Mouse (Mus musculus) hindbrain, postnatal 0 days (tissue): ENCODE measurements around the gene Atp5h. TPM values are rescaled to one million over a fixed set of nuclear protein-coding genes. Genes with fewer than 3 reads are reported as not detected.
A peak's percentile ranks its signal among the peaks of the same experiment; 100 is the strongest.

Experiments
- ATAC-seq: fragments of 200-750 bp; cut with Nextera tagmentation; 2 replicates; pipeline ENCODE4 v1.8.0; 2017; ENCODE audit warnings: mild to moderate bottlenecking, moderate TSS enrichment, moderate library complexity
- DNase-seq: peaks from one replicate; pipeline ENCODE4 v3.0.0-alpha.2; 2015; ENCODE audit warnings: low spot score
- H3K27ac ChIP-seq: fragments of 300-500 bp; sonication (generic); 2 replicates; pipeline ENCODE4 v1.5.1; 2014; ENCODE audit warnings: mild to moderate bottlenecking
- H3K27me3 ChIP-seq: fragments of 300-500 bp; sonication (generic); 2 replicates; pipeline ENCODE4 v1.6.1; 2014; ENCODE audit warnings: low read length, mixed read lengths; ENCODE audit not compliant: insufficient read depth
- H3K36me3 ChIP-seq: fragments of 300-500 bp; sonication (generic); 2 replicates; pipeline ENCODE4 v1.6.1; 2014; ENCODE audit warnings: low read length, mixed read lengths; ENCODE audit not compliant: insufficient read depth
- H3K4me1 ChIP-seq: fragments of 300-500 bp; sonication (generic); 2 replicates; pipeline ENCODE4 v1.6.1; 2014; ENCODE audit warnings: antibody characterized with exemption, low read length, mixed read lengths; ENCODE audit not compliant: insufficient read depth
- H3K4me2 ChIP-seq: fragments of 300-500 bp; sonication (generic); 2 replicates; pipeline ENCODE4 v1.6.1; 2014; ENCODE audit warnings: low read depth, mild to moderate bottlenecking, low read length, moderate library complexity, mixed read lengths
- H3K4me3 ChIP-seq: fragments of 300-500 bp; sonication (generic); 2 replicates; pipeline ENCODE4 v1.5.1; 2014; ENCODE audit warnings: low read length
- H3K9ac ChIP-seq: fragments of 300-500 bp; sonication (generic); replicated peaks from 2 replicates; pipeline ENCODE4 v1.6.1; 2014; ENCODE audit warnings: mild to moderate bottlenecking, low read length, moderate library complexity, mixed read lengths
- H3K9me3 ChIP-seq: fragments of 300-500 bp; sonication (generic); 2 replicates; pipeline ENCODE4 v1.6.1; 2016; ENCODE audit warnings: low read length, mixed read lengths
- CTCF ChIP-seq: IDR thresholded peaks from 2 replicates; pipeline ENCODE4 v1.5.1; 2016; ENCODE audit warnings: antibody characterized with exemption, control low read depth, low read depth
- WGBS: fragments of 180-500 bp; shearing (Covaris S2); extraction: QIAGEN DNeasy Blood & Tissue Kit; methylation state at CpG from one replicate; pipeline ENCODE4 v1.1.7; 2014; 5-methylcytosine and 5-hydroxymethylcytosine counted together
- microRNA-seq, 2 experiments: library from miRNA; unstranded; fragments of <30 nt; microRNA quantifications; one replicate each; pipeline ENCODE4; 2016
- polyA plus RNA-seq: library from polyadenylated mRNA; unstranded; fragments of >200 nt; fragmentation: Nextera tagmentation; extraction: Ambion mirVana; gene quantifications from 2 replicates; pipeline ENCODE4 v1.2.1, GENCODE M21; 2015
- total RNA-seq: library from RNA; depleted of rRNA; stranded (reverse); fragments of >200 nt; gene quantifications from 2 replicates; pipeline ENCODE4 v1.2.3, GENCODE M21; 2014; rRNA removed

Atp5h gene
- total and polyA plus RNA-seq, 2 experiments from 2014 or later, result 240 to 1,097 TPM

DNA sequence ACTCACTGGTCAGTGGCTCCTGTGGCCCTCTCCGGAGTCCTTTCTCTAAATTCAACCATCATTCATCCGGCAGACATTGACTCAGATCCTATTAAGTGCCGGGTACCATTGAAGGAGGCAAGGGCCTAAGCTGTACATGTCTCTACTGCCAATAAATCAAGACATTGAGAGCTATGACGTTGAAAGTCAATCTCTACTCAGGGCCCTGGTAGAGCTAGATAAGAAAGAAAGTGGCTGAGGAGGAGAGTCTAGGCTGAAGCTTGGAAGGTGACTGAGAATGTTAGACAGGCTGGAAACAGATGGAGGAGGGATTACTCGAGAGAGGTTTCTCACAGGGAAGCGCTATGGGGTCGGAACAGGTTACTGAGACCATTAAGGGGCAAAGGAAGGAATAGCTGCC is 49.4 kb downstream of the Atp5h start:
- no peak for TF ChIP-seq CTCF
- Histone ChIP-seq H3K4me3 (no peak overlapping the region), H3K4me2 (no peak overlapping the region), H3K27me3 (no peaks in the 10 kb centered on the region), H3K27ac (no peak overlapping the region), H3K9me3 (no peaks in the 10 kb centered on the region), H3K9ac (no peak overlapping the region), H3K4me1 (peaks cover 23% of the 10 kb centered on the region), H3K36me3 (no peaks in the 10 kb centered on the region)
- 62% methylated on average over 7 of the region's 7 CpGs for WGBS
- no peak for DNase-seq
- no peak for ATAC-seq

DNA sequence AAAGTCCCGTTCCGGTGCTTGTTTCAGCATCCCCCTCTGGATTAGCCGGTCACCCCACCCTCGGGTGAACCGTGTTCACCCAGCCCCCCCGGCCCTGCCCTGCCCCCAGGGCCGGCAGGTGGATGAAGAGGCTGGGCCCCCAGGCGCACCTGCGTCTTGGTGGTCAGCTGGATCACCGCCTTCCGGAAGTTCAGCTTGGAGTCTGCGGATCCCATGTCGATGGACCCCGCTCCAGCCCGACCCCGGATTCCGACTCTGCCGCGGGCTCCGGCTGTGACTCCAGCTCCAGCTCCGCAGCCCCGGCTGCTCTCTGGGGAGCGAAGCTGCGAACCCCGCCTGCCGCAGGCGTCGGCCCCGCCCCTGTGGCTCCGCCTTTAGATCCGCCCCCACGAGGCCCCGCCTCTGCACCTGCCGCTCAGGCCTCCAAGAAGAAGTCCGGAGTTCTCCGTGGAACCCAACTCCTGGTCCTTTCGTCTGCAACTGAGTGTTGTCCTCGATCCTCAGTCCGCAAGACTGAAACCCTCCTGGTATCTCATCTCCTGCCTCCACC is 52.3 kb downstream of the Atp5h start, which contains the start of gene Hid1:
TSS of gene Hid1 (minus strand) at position 362 of the 550 bp plus-strand sequence.
- Histone ChIP-seq H3K9me3 (no peaks in the 10 kb centered on the region), H3K27ac (peak within 1 kb of the TSS; percentile 90), H3K4me2 (peak within 1 kb of the TSS; percentile 94), H3K4me3 (peak within 1 kb of the TSS; percentile 74), H3K27me3 (no peaks in the 10 kb centered on the region), H3K4me1 (peaks cover 14% of the 10 kb centered on the region), H3K9ac (peak within 1 kb of the TSS; percentile 80), H3K36me3 (no peaks in the 10 kb centered on the region)
- WGBS, result under 1% methylated on average over 39 of the region's 39 CpGs
- DNase-seq, result peak; percentile 91
- no peak for TF ChIP-seq CTCF
- peak; percentile 52 for ATAC-seq

DNA sequence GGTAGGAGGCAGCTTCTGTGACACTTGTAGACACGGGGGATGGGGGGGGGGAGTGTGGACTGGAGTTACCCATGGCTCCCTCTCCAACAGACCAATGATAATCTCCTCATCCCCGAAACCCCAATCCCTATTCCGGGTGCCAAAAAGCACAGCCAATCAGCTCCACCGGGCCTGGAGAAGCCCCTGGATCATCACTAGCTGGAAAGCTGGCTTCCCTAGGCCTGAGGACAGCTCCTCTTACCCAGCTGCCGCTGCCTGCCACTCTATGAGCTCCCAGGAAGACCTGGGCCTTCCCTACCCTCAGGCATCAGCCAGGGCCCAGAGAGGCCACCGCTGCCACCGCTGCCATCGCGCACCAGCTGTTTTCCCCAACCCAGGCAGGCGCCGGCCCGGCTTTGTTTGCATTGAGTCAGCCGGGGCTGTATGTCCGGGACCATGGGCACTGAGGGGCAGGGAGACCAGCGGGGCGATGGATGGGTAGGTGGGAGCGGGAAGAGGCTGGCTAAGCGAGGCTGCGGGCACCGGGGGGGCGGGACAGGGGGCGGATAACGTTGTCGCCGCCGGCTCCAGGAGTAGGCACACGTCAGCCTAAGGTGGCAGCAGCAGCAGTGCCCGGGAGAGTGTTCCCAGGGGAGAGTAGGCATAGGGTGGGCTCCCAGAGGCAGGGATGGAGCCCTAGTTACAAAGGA is 52.9 kb downstream of the Atp5h start:
- Histone ChIP-seq H3K4me2 (peak overlapping the region; percentile 94), H3K4me1 (peaks cover 14% of the 10 kb centered on the region), H3K4me3 (peak overlapping the region; percentile 74), H3K27ac (peak overlapping the region; percentile 90), H3K9ac (peak overlapping the region; percentile 80), H3K27me3 (no peaks in the 10 kb centered on the region), H3K36me3 (no peaks in the 10 kb centered on the region), H3K9me3 (no peaks in the 10 kb centered on the region)
- ATAC-seq (peak; percentile 87), DNase-seq (peak; percentile 87)
- TF ChIP-seq CTCF, result no peak
- under 1% methylated on average over 28 of the region's 28 CpGs for WGBS

DNA sequence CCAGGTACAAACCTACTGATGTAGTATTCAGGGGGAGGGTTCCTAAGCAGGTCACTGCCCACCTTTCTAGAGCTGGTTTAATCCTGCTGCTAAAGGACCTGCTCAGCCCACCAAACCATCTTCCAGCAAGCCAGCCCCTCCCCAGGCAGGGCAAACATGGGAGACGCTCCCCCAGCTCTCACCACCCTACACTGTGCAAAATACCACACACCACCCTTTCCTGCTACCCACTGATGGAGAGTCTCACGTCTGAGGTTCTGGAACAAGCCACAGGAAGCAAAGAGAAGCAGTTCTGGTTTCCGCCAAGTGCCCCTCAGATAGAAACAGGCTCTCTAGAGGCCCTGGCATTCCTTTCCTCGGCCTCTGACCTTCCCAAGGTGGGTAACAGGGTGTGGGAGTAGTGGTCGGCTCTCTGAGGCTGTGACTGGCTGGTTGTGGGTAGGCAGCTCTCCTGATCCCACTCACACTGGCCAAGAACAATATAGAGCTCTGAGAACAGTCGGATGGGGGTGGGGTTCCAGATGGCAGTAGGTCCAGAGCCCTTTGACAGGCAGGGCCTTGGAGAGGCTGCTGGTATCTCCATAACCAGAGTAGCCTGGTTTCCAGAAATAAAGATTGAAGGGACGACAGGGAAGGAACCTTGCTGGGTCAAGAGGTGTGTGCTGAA is 53.6 kb downstream of the Atp5h start:
- H3K36me3 ChIP-seq, result no peaks in the 10 kb centered on the region
- no peaks in the 10 kb centered on the region for H3K9me3 ChIP-seq
- WGBS, result 49% methylated on average over 7 of the region's 7 CpGs
- peak overlapping the region; percentile 94 for H3K4me2 ChIP-seq
- peaks cover 14% of the 10 kb centered on the region for H3K4me1 ChIP-seq
- peak overlapping the region; percentile 74 for H3K4me3 ChIP-seq
- H3K27ac ChIP-seq, result peak overlapping the region; percentile 90
- TF ChIP-seq CTCF, result no peak
- ATAC-seq (peak; percentile 54), DNase-seq (no peak)
- H3K27me3 ChIP-seq, result no peaks in the 10 kb centered on the region
- peak overlapping the region; percentile 80; the same call in 1 of the 2 replicates for H3K9ac ChIP-seq

Small RNA genes within 50 kb of the gene (microRNA-seq; reads per million reads assigned to microRNA genes)
- 0 to 0.18 reads per million in 2 experiments for gene Mir3968

Other genes with a start within 250 kb of the Atp5h start
- 6.4 and 11.1 TPM in 2 replicates for gene Tmem104, start 232.5 kb downstream of the Atp5h start, total RNA-seq
- 10.1 and 13.5 TPM in 2 replicates for gene Tmem104, start 232.5 kb downstream of the Atp5h start, polyA plus RNA-seq
- 17.3 and 27.8 TPM in 2 replicates for gene Nat9, start 232.1 kb downstream of the Atp5h start, total RNA-seq
- gene Nat9, start 232.1 kb downstream of the Atp5h start, polyA plus RNA-seq, result 17.3 and 22.2 TPM in 2 replicates
- 6.9 and 7.1 TPM in 2 replicates for gene Grin2c, start 152.7 kb downstream of the Atp5h start, total RNA-seq
- 1.0 and 1.1 TPM in 2 replicates for gene Grin2c, start 152.7 kb downstream of the Atp5h start, polyA plus RNA-seq
- 20.0 and 22.6 TPM in 2 replicates for gene Fdxr, start 142.9 kb downstream of the Atp5h start, total RNA-seq
- gene Fdxr, start 142.9 kb downstream of the Atp5h start, polyA plus RNA-seq, result 15.0 and 16.4 TPM in 2 replicates
- 8.3 and 10.8 TPM in 2 replicates for gene Fads6, start 122.3 kb downstream of the Atp5h start, total RNA-seq
- gene Fads6, start 122.3 kb downstream of the Atp5h start, polyA plus RNA-seq, result 1.8 and 1.9 TPM in 2 replicates
- 0.36 and 0.99 TPM in 2 replicates for gene Otop2, start 112.8 kb downstream of the Atp5h start, total RNA-seq
- gene Otop2, start 112.8 kb downstream of the Atp5h start, polyA plus RNA-seq, result 0.20 and 0.34 TPM in 2 replicates
- 0.37 and 0.47 TPM in 2 replicates for gene Ush1g, start 97.9 kb downstream of the Atp5h start, total RNA-seq
- gene Ush1g, start 97.9 kb downstream of the Atp5h start, polyA plus RNA-seq, result 0.10 and 0.13 TPM in 2 replicates
- 2.2 and 3.6 TPM in 2 replicates for gene Otop3, start 85.2 kb downstream of the Atp5h start, total RNA-seq
- 2.7 and 2.8 TPM in 2 replicates for gene Otop3, start 85.2 kb downstream of the Atp5h start, polyA plus RNA-seq
- 78.9 and 87.5 TPM in 2 replicates for gene Hid1, start 52.2 kb downstream of the Atp5h start, total RNA-seq
- 55.3 and 58.1 TPM in 2 replicates for gene Hid1, start 52.2 kb downstream of the Atp5h start, polyA plus RNA-seq
- gene Cdr2l, start 38.0 kb downstream of the Atp5h start, total RNA-seq, result 70.8 and 72.3 TPM in 2 replicates
- gene Cdr2l, start 38.0 kb downstream of the Atp5h start, polyA plus RNA-seq, result 17.7 and 18.8 TPM in 2 replicates
- gene Mrpl58, start 16.2 kb downstream of the Atp5h start, total RNA-seq, result 138 and 204 TPM in 2 replicates
- gene Mrpl58, start 16.2 kb downstream of the Atp5h start, polyA plus RNA-seq, result 205 and 210 TPM in 2 replicates
- gene Kctd2, start 166 bp upstream of the Atp5h start, total RNA-seq, result 19.0 and 21.0 TPM in 2 replicates
- gene Kctd2, start 166 bp upstream of the Atp5h start, polyA plus RNA-seq, result 22.1 and 24.5 TPM in 2 replicates
- gene Trim80, start 20.6 kb upstream of the Atp5h start, total RNA-seq, result not detected in 2 replicates
- 0.11 TPM in 1 of 2 replicates, not detected in the other for gene Trim80, start 20.6 kb upstream of the Atp5h start, polyA plus RNA-seq
- gene Slc16a5, start 42.5 kb upstream of the Atp5h start, total RNA-seq, result 0.10 TPM in 1 of 2 replicates, not detected in the other
- gene Slc16a5, start 42.5 kb upstream of the Atp5h start, polyA plus RNA-seq, result 0.30 and 0.66 TPM in 2 replicates
- 9.9 and 11.8 TPM in 2 replicates for gene Armc7, start 55.7 kb upstream of the Atp5h start, total RNA-seq
- 10.7 and 11.0 TPM in 2 replicates for gene Armc7, start 55.7 kb upstream of the Atp5h start, polyA plus RNA-seq
- gene Nt5c, start 71.9 kb upstream of the Atp5h start, total RNA-seq, result 54.3 and 62.2 TPM in 2 replicates
- gene Nt5c, start 71.9 kb upstream of the Atp5h start, polyA plus RNA-seq, result 129 and 130 TPM in 2 replicates
- 640 and 655 TPM in 2 replicates for gene Jpt1, start 94.4 kb upstream of the Atp5h start, total RNA-seq
- gene Jpt1, start 94.4 kb upstream of the Atp5h start, polyA plus RNA-seq, result 966 and 1,016 TPM in 2 replicates
- 474 and 477 TPM in 2 replicates for gene Sumo2, start 116.3 kb upstream of the Atp5h start, total RNA-seq
- 981 and 1,003 TPM in 2 replicates for gene Sumo2, start 116.3 kb upstream of the Atp5h start, polyA plus RNA-seq
- 50.2 and 61.9 TPM in 2 replicates for gene Nup85, start 144.5 kb upstream of the Atp5h start, total RNA-seq
- gene Nup85, start 144.5 kb upstream of the Atp5h start, polyA plus RNA-seq, result 80.7 and 81.8 TPM in 2 replicates
- 33.6 and 45.9 TPM in 2 replicates for gene Mrps7, start 184.0 kb upstream of the Atp5h start, total RNA-seq
- 78.8 and 86.7 TPM in 2 replicates for gene Mrps7, start 184.0 kb upstream of the Atp5h start, polyA plus RNA-seq
- gene Gga3, start 184.1 kb upstream of the Atp5h start, total RNA-seq, result 35.3 and 38.2 TPM in 2 replicates
- gene Gga3, start 184.1 kb upstream of the Atp5h start, polyA plus RNA-seq, result 16.1 and 16.9 TPM in 2 replicates
- 13.2 and 16.7 TPM in 2 replicates for gene Mif4gd, start 193.0 kb upstream of the Atp5h start, total RNA-seq
- gene Mif4gd, start 193.0 kb upstream of the Atp5h start, polyA plus RNA-seq, result 19.2 and 22.7 TPM in 2 replicates
- gene Slc25a19, start 208.3 kb upstream of the Atp5h start, total RNA-seq, result 29.0 and 29.5 TPM in 2 replicates
- gene Slc25a19, start 208.3 kb upstream of the Atp5h start, polyA plus RNA-seq, result 41.2 and 41.8 TPM in 2 replicates